Mouse (Mus musculus) kidney, adult 2 months (tissue): ENCODE results near the gene 1700019N19Rik.

Experiments used
- CTCF ChIP-seq: fragments of 200-500 bp; conservative IDR thresholded peaks from 2 replicates; pipeline ENCODE4 v1.5.1; 2011; ENCODE audit warnings: low read depth, mild to moderate bottlenecking, control low read depth, low read length, moderate library complexity, mixed read lengths; ENCODE audit not compliant: insufficient read depth, insufficient read length
- POLR2A ChIP-seq: fragments of 200-500 bp; IDR thresholded peaks from one replicate; pipeline ENCODE4 v1.6.1; 2011; ENCODE audit warnings: low read depth, low read length, control low read depth

DNA sequence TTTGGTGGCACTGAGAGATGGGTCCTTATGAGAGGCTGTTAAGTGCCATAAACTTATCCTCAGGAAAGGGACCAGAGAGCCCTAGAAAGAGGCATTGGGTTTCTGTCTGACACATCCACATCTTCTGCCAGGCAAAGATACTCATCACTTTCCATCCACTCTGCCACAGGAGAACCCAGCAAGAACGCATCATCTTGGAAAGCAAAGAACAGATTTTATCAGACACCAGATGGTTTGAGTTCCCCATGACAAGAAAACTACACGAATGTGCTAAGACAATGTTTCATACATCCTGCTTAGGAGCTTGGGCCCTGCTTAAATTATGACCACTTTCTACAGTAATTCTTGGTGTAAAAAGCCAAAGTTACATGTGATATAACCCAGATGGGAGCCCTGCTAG lies 43.4 kb downstream of the 1700019N19Rik start:
- no peak for TF ChIP-seq POLR2A
- no peak for TF ChIP-seq CTCF
